ENCODE assay signal across 10 mouse cellular contexts in genomic region chr12:108078122-108078752, GRCm38 (mm10).
DNase-seq lines count a peak whose midpoint lies in the region; ATAC-seq and TF ChIP-seq lines count a peak whose summit lies in the region.
"Had no signal": no experiment of that assay in that cellular context is flagged by ENCODE, and none has a peak within 500 bp of the region (broad histone marks: within the 10 kb centered on the region; RNA-seq: fewer than 3 reads in every experiment).

No protein-coding gene starts in this region.

- no peak for TF ChIP-seq EP300 in liver, postnatal 0 days (IDR thresholded peaks at IDR 0.05; ENCODE audit: low read depth)

- no peaks in the 10 kb centered on the region for H3K27me3 ChIP-seq in cerebellum, adult 2 months (ENCODE audit: control insufficient read depth, insufficient read depth, low read length)
- H3K27me3 ChIP-seq in liver, embryonic 12.5 days (replicated peaks) = no peaks in the 10 kb centered on the region
- no peaks in the 10 kb centered on the region for H3K27me3 ChIP-seq in intestine, embryonic 14.5 days (replicated peaks; ENCODE audit: control insufficient read depth, insufficient read depth, low read length)
- H3K27me3 ChIP-seq in liver, postnatal 0 days (ENCODE audit: insufficient read depth, low read length) = no peaks in the 10 kb centered on the region
- H3K27me3 ChIP-seq: hindbrain, embryonic 12.5 days; midbrain, embryonic 12.5 days had no signal

- H3K36me3 ChIP-seq in liver, embryonic 12.5 days = no peaks in the 10 kb centered on the region
- no peaks in the 10 kb centered on the region for H3K36me3 ChIP-seq in intestine, embryonic 14.5 days (ENCODE audit: control insufficient read depth, insufficient read depth, low read length)
- H3K36me3 ChIP-seq in liver, postnatal 0 days (replicated peaks; ENCODE audit: insufficient read depth, low read length) = no peaks in the 10 kb centered on the region
- H3K36me3 ChIP-seq: hindbrain, embryonic 12.5 days; midbrain, embryonic 12.5 days had no signal

- WGBS in cerebellum, adult 2 months = 43% methylated on average over 10 of the region's 10 CpGs
- WGBS in liver, embryonic 12.5 days (ENCODE audit: insufficient replicate concordance) = 63% methylated on average over 10 of the region's 10 CpGs
- WGBS in intestine, embryonic 14.5 days = 74% methylated on average over 10 of the region's 10 CpGs
- 71% methylated on average over 10 of the region's 10 CpGs for WGBS in liver, postnatal 0 days (ENCODE audit: insufficient replicate concordance)
- 76% methylated on average over 10 of the region's 10 CpGs for WGBS in lung, adult 2 months

- 0 out of 2 replicates have a peak, but pooled peaks have one; percentile 32 for ATAC-seq in liver, embryonic 12.5 days
- peak; percentile 68 for ATAC-seq in intestine, embryonic 14.5 days (replicated peaks; ENCODE audit: low FRiP score, low TSS enrichment, low read depth)
- no peak for ATAC-seq in liver, postnatal 0 days

- H3K9me3 ChIP-seq in liver, embryonic 12.5 days (replicated peaks) = no peaks in the 10 kb centered on the region
- H3K9me3 ChIP-seq in intestine, embryonic 14.5 days (ENCODE audit: control insufficient read depth, low read length) = no peaks in the 10 kb centered on the region
- H3K9me3 ChIP-seq in liver, postnatal 0 days (ENCODE audit: low read length) = no peaks in the 10 kb centered on the region
- H3K9me3 ChIP-seq: hindbrain, embryonic 12.5 days; midbrain, embryonic 12.5 days had no signal

- no peaks in the 10 kb centered on the region for H3K4me1 ChIP-seq in cerebellum, adult 2 months (ENCODE audit: control insufficient read depth, insufficient read depth, low read length)
- H3K4me1 ChIP-seq in liver, embryonic 12.5 days = no peaks in the 10 kb centered on the region
- H3K4me1 ChIP-seq in intestine, embryonic 14.5 days (replicated peaks; ENCODE audit: control insufficient read depth, insufficient read depth, low read length) = no peaks in the 10 kb centered on the region
- H3K4me1 ChIP-seq in liver, postnatal 0 days (ENCODE audit: insufficient read depth) = no peaks in the 10 kb centered on the region
- no peaks in the 10 kb centered on the region for H3K4me1 ChIP-seq in lung, adult 2 months (ENCODE audit: control insufficient read depth, insufficient read depth, low read length)
- H3K4me1 ChIP-seq: hindbrain, embryonic 12.5 days; midbrain, embryonic 12.5 days had no signal

- H3K9ac ChIP-seq in liver, embryonic 12.5 days = no peak overlapping the region
- H3K9ac ChIP-seq in intestine, embryonic 14.5 days (ENCODE audit: low read length) = no peak overlapping the region
- H3K9ac ChIP-seq in liver, postnatal 0 days (replicated peaks) = no peak overlapping the region
- H3K9ac ChIP-seq: hindbrain, embryonic 12.5 days; midbrain, embryonic 12.5 days had no signal

- DNase-seq in cerebellum, adult 2 months = no peak
- no peak for DNase-seq in cerebellum, adult 8-10 months
- DNase-seq in liver = no peak
- no peak for DNase-seq in intestine, embryonic 14.5 days (ENCODE audit: low spot score)
- DNase-seq in liver, postnatal 0 days = no peak
- no peak for DNase-seq in thymus, postnatal 36 days
- no peak for DNase-seq in lung, adult 2 months

- TF ChIP-seq POLR2A in cerebellum, adult 2 months (IDR thresholded peaks at IDR 0.05; ENCODE audit: borderline replicate concordance, insufficient read depth, low read length) = no peak
- no peak for TF ChIP-seq POLR2A in lung, adult 2 months (IDR thresholded peaks at IDR 0.05; ENCODE audit: borderline replicate concordance, extremely low read depth, low read depth, low read length)

- H3K4me3 ChIP-seq in cerebellum, adult 2 months (replicated peaks; ENCODE audit: insufficient read depth, low read depth, low read length) = no peak overlapping the region
- no peak overlapping the region for H3K4me3 ChIP-seq in liver, embryonic 12.5 days
- H3K4me3 ChIP-seq in intestine, embryonic 14.5 days (ENCODE audit: low read depth, low read length) = no peak overlapping the region
- no peak overlapping the region for H3K4me3 ChIP-seq in liver, postnatal 0 days (ENCODE audit: low read depth, low read length)
- no peak overlapping the region for H3K4me3 ChIP-seq in lung, adult 2 months (replicated peaks; ENCODE audit: extremely low read depth, low read depth, low read length)
- H3K4me3 ChIP-seq: hindbrain, embryonic 12.5 days; midbrain, embryonic 12.5 days had no signal

- TF ChIP-seq CTCF in cerebellum, adult 2 months (IDR thresholded peaks at IDR 0.05; ENCODE audit: borderline replicate concordance, insufficient read depth, low read depth, low read length) = peak; percentile 31; the same call in 1 of the 2 replicates
- TF ChIP-seq CTCF in liver, postnatal 0 days (IDR thresholded peaks at IDR 0.05; ENCODE audit: low read depth) = 0 out of 2 replicates have a peak, but pooled peaks have one; percentile 21
- no peak for TF ChIP-seq CTCF in lung, adult 2 months (IDR thresholded peaks at IDR 0.05; ENCODE audit: insufficient read depth, low read length)

- no peak overlapping the region for H3K4me2 ChIP-seq in liver, embryonic 12.5 days
- H3K4me2 ChIP-seq in intestine, embryonic 14.5 days (ENCODE audit: low read length) = no peak overlapping the region
- H3K4me2 ChIP-seq in liver, postnatal 0 days (ENCODE audit: low read depth, low read length) = no peak overlapping the region
- H3K4me2 ChIP-seq: hindbrain, embryonic 12.5 days; midbrain, embryonic 12.5 days had no signal

- no peak overlapping the region for H3K27ac ChIP-seq in cerebellum, adult 2 months (ENCODE audit: insufficient read depth, low read length)
- H3K27ac ChIP-seq in liver, embryonic 12.5 days = no peak overlapping the region
- H3K27ac ChIP-seq in intestine, embryonic 14.5 days (ENCODE audit: low read depth) = no peak overlapping the region
- no peak overlapping the region for H3K27ac ChIP-seq in liver, postnatal 0 days (ENCODE audit: low read depth)
- H3K27ac ChIP-seq: hindbrain, embryonic 12.5 days; midbrain, embryonic 12.5 days had no signal
